Mouse (Mus musculus) forebrain, embryonic 15.5 days (tissue): Measurements from ENCODE around the gene Tceal8. TPM values are rescaled to one million over a fixed set of nuclear protein-coding genes. Genes with fewer than 3 reads are reported as not detected.
A peak's percentile ranks its signal among the peaks of the same experiment; 100 is the strongest.
"Not testable (repeated sequence)": the region's sequence is repeated elsewhere in the genome, so short reads cannot be mapped to it uniquely, and the experiment has no call there.

Experiments used
- ATAC-seq: fragments of 200-750 bp; cut with Nextera tagmentation; replicated peaks from 2 replicates; pipeline ENCODE4 v1.8.0; 2017; ENCODE audit warnings: mild to moderate bottlenecking, moderate TSS enrichment, moderate library complexity
- H3K27ac ChIP-seq: fragments of 300-500 bp; sonication (generic); replicated peaks from 2 replicates; pipeline ENCODE4 v1.5.1; 2015; ENCODE audit warnings: mild to moderate bottlenecking, inconsistent platforms
- H3K27me3 ChIP-seq: fragments of 300-500 bp; sonication (generic); 2 replicates; pipeline ENCODE4 v1.6.1; 2015; ENCODE audit warnings: inconsistent platforms
- H3K36me3 ChIP-seq: fragments of 300-500 bp; sonication (generic); 2 replicates; pipeline ENCODE4 v1.6.1; 2015; ENCODE audit warnings: mild to moderate bottlenecking, inconsistent platforms
- H3K4me1 ChIP-seq: fragments of 300-500 bp; sonication (generic); 2 replicates; pipeline ENCODE4 v1.6.1; 2015; ENCODE audit warnings: inconsistent platforms
- H3K4me2 ChIP-seq: fragments of 300-500 bp; sonication (generic); replicated peaks from 2 replicates; pipeline ENCODE4 v1.6.1; 2015; ENCODE audit warnings: mild to moderate bottlenecking, inconsistent platforms
- H3K4me3 ChIP-seq: fragments of 300-500 bp; sonication (generic); 2 replicates; pipeline ENCODE4 v1.5.1; 2015; ENCODE audit warnings: mild to moderate bottlenecking, inconsistent platforms
- H3K9ac ChIP-seq: fragments of 300-500 bp; sonication (generic); replicated peaks from 2 replicates; pipeline ENCODE4 v1.6.1; 2015; ENCODE audit warnings: mild to moderate bottlenecking, inconsistent platforms
- H3K9me3 ChIP-seq: fragments of 300-500 bp; sonication (generic); 2 replicates; pipeline ENCODE4 v1.6.1; 2016; ENCODE audit warnings: inconsistent platforms
- WGBS: fragments of 180-500 bp; shearing (Covaris S2); methylation state at CpG from one replicate; pipeline ENCODE4 v1.1.7; 2015; ENCODE audit warnings: mixed read lengths; 5-methylcytosine and 5-hydroxymethylcytosine counted together
- polyA plus RNA-seq: library from polyadenylated mRNA; unstranded; fragments of >200 nt; fragmentation: Nextera tagmentation; extraction: Ambion mirVana; gene quantifications from 2 replicates; pipeline ENCODE4 v1.2.1, GENCODE M21; 2015

Gene Tceal8
- polyA plus RNA-seq, 1 experiment from 2014 or later = 115 TPM

- no peak for ATAC-seq
- peak overlapping the region; percentile 59 for H3K4me3 ChIP-seq
- 25% methylated on average over 10 of the region's 10 CpGs for WGBS
- no peaks in the 10 kb centered on the region for H3K36me3 ChIP-seq
- no peaks in the 10 kb centered on the region for H3K9me3 ChIP-seq
- peak overlapping the region; percentile 41; the same call in 1 of the 2 replicates for H3K9ac ChIP-seq
- H3K4me1 ChIP-seq = peaks cover 4% of the 10 kb centered on the region; the same call in 1 of the 2 replicates
- H3K4me2 ChIP-seq = peak overlapping the region; percentile 45
- peak overlapping the region; percentile 86; the same call in 1 of the 2 replicates for H3K27ac ChIP-seq
- H3K27me3 ChIP-seq = no peaks in the 10 kb centered on the region
These were observed 644 bp upstream of the Tceal8 start for GRCm38 (mm10) chrX:136172786-136173185.

- peak overlapping the region; percentile 55 for H3K4me2 ChIP-seq
- WGBS = 24% methylated on average over 24 of the region's 24 CpGs
- no peaks in the 10 kb centered on the region for H3K9me3 ChIP-seq
- H3K9ac ChIP-seq = peak overlapping the region; percentile 58
- no peaks in the 10 kb centered on the region for H3K27me3 ChIP-seq
- H3K27ac ChIP-seq = peak overlapping the region; percentile 86
- H3K4me3 ChIP-seq = peak overlapping the region; percentile 59
- peaks cover 4% of the 10 kb centered on the region; the same call in 1 of the 2 replicates for H3K4me1 ChIP-seq
- ATAC-seq = peak; percentile 81
- H3K36me3 ChIP-seq = no peaks in the 10 kb centered on the region
These were observed 689 bp downstream of the Tceal8 start for GRCm38 (mm10) chrX:136171189-136172117.

- 64% methylated on average over 10 of the region's 10 CpGs for WGBS
- no peak overlapping the region for H3K27ac ChIP-seq
- H3K36me3 ChIP-seq = no peaks in the 10 kb centered on the region
- H3K27me3 ChIP-seq = no peaks in the 10 kb centered on the region
- H3K4me2 ChIP-seq = peak overlapping the region; percentile 55
- H3K9me3 ChIP-seq = no peaks in the 10 kb centered on the region
- H3K4me1 ChIP-seq = peaks cover 4% of the 10 kb centered on the region; the same call in 1 of the 2 replicates
- ATAC-seq = no peak
- H3K9ac ChIP-seq = no peak overlapping the region
- H3K4me3 ChIP-seq = peak overlapping the region; percentile 59
These were observed 1.5 kb downstream of the Tceal8 start for GRCm38 (mm10) chrX:136170625-136171024.

GRCm38 (mm10) chrX:136144195-136144594, 27.9 kb downstream of the Tceal8 start:
- no peak overlapping the region for H3K4me2 ChIP-seq
- no peaks in the 10 kb centered on the region for H3K4me1 ChIP-seq
- no peak overlapping the region for H3K9ac ChIP-seq
- H3K27ac ChIP-seq = no peak overlapping the region
- 82% methylated on average over 7 of the region's 7 CpGs for WGBS
- ATAC-seq = no peak
- no peaks in the 10 kb centered on the region for H3K27me3 ChIP-seq
- H3K36me3 ChIP-seq = no peaks in the 10 kb centered on the region
- H3K9me3 ChIP-seq = no peaks in the 10 kb centered on the region
- no peak overlapping the region for H3K4me3 ChIP-seq

- no peaks in the 10 kb centered on the region for H3K36me3 ChIP-seq
- no peaks in the 10 kb centered on the region for H3K27me3 ChIP-seq
- H3K4me2 ChIP-seq = no peak overlapping the region
- H3K27ac ChIP-seq = no peak overlapping the region
- 85% methylated on average over 2 of the region's 2 CpGs for WGBS
- H3K4me1 ChIP-seq = no peaks in the 10 kb centered on the region
- no peak overlapping the region for H3K4me3 ChIP-seq
- no peak overlapping the region for H3K9ac ChIP-seq
- no peaks in the 10 kb centered on the region for H3K9me3 ChIP-seq
- no peak for ATAC-seq
These were observed 28.4 kb downstream of the Tceal8 start for GRCm38 (mm10) chrX:136143711-136144110.

GRCm38 (mm10) chrX:136141385-136141784, 30.8 kb downstream of the Tceal8 start:
- Histone ChIP-seq H3K4me3 (no peak overlapping the region), H3K36me3 (no peaks in the 10 kb centered on the region), H3K27ac (no peak overlapping the region), H3K4me1 (no peaks in the 10 kb centered on the region), H3K9ac (no peak overlapping the region), H3K4me2 (no peak overlapping the region), H3K27me3 (no peaks in the 10 kb centered on the region), H3K9me3 (no peaks in the 10 kb centered on the region)
- ATAC-seq = no peak
- WGBS = 86% methylated on average over 5 of the region's 5 CpGs

- H3K27me3 ChIP-seq, H3K27ac ChIP-seq, ATAC-seq, H3K9me3 ChIP-seq, H3K36me3 ChIP-seq, H3K4me1 ChIP-seq: not testable (repeated sequence)
- peak overlapping the region; percentile 42 for H3K4me3 ChIP-seq
- H3K9ac ChIP-seq = peak overlapping the region; percentile 40
- WGBS = 42% methylated on average over 5 of the region's 5 CpGs
- H3K4me2 ChIP-seq = peak overlapping the region; percentile 42
These were observed 32.5 kb downstream of the Tceal8 start for GRCm38 (mm10) chrX:136139640-136140004.

- WGBS = 51% methylated on average over 12 of the region's 64 CpGs
These were observed 33.1 kb downstream of the Tceal8 start, which contains the start of gene Bex4 for GRCm38 (mm10) chrX:136138827-136139639. TSS of gene Bex4 (plus strand) at chrX:136138996.

GRCm38 (mm10) chrX:136135559-136135958, 36.6 kb downstream of the Tceal8 start:
- 92% methylated on average over 4 of the region's 4 CpGs for whole genome bisulfite sequencing

More at GRCm38 (mm10) chrX:136138827-136139639, 33.1 kb downstream of the Tceal8 start, which contains the start of gene Bex4:
- Histone ChIP-seq H3K9ac (peak within 1 kb of the TSS; percentile 40), H3K4me3 (peak within 1 kb of the TSS; percentile 42), H3K4me2 (peak within 1 kb of the TSS; percentile 42)
- H3K27ac ChIP-seq, H3K27me3 ChIP-seq, H3K36me3 ChIP-seq, H3K4me1 ChIP-seq, H3K9me3 ChIP-seq: not testable (repeated sequence)
- peak; percentile 94 for ATAC-seq

GRCm38 (mm10) chrX:136127744-136128064, 44.4 kb downstream of the Tceal8 start:
- Histone ChIP-seq H3K4me2 (no peak overlapping the region), H3K4me3 (no peak overlapping the region), H3K27ac (no peak overlapping the region), H3K4me1 (no peaks in the 10 kb centered on the region), H3K9ac (no peak overlapping the region), H3K9me3 (no peaks in the 10 kb centered on the region), H3K27me3 (no peaks in the 10 kb centered on the region), H3K36me3 (no peaks in the 10 kb centered on the region)
- ATAC-seq = no peak
- 23% methylated on average over 5 of the region's 5 CpGs for WGBS

More at GRCm38 (mm10) chrX:136135559-136135958, 36.6 kb downstream of the Tceal8 start:
- Histone ChIP-seq H3K9ac (no peak overlapping the region), H3K4me3 (no peak overlapping the region), H3K36me3 (no peaks in the 10 kb centered on the region), H3K4me2 (no peak overlapping the region), H3K27me3 (no peaks in the 10 kb centered on the region), H3K27ac (no peak overlapping the region), H3K9me3 (no peaks in the 10 kb centered on the region), H3K4me1 (no peaks in the 10 kb centered on the region)
- no peak for ATAC-seq

GRCm38 (mm10) chrX:136127038-136127743, 45.0 kb downstream of the Tceal8 start:
- Histone ChIP-seq H3K27me3 (no peaks in the 10 kb centered on the region), H3K9ac (no peak overlapping the region), H3K9me3 (no peaks in the 10 kb centered on the region), H3K4me1 (no peaks in the 10 kb centered on the region), H3K4me2 (no peak overlapping the region), H3K36me3 (no peaks in the 10 kb centered on the region), H3K27ac (no peak overlapping the region), H3K4me3 (no peak overlapping the region)
- ATAC-seq = no peak
- 64% methylated on average over 8 of the region's 8 CpGs for WGBS
